Mouse (Mus musculus): ENCODE results near the gene Gm42906. TPM values are rescaled to one million over a fixed set of nuclear protein-coding genes. Genes with fewer than 3 reads are reported as not detected.

Gene Gm42906
- polyA plus RNA-seq, 2 experiments, result not detected

- Histone ChIP-seq H3K4me3 (replicated peaks; ENCODE audit: low read length) (no peak overlapping the region), H3K9ac (ENCODE audit: low read depth, low read length, severe bottlenecking) (no peak overlapping the region), H3K9me3 (ENCODE audit: control insufficient read depth, low read length) (no peaks in the 10 kb centered on the region), H3K36me3 (ENCODE audit: control insufficient read depth, insufficient read depth, low read length) (no peaks in the 10 kb centered on the region), H3K4me2 (replicated peaks; ENCODE audit: low read depth, low read length, severe bottlenecking) (no peak overlapping the region), H3K27me3 (ENCODE audit: control insufficient read depth, insufficient read depth, low read length) (no peaks in the 10 kb centered on the region), H3K27ac (replicated peaks; ENCODE audit: low read depth, low read length) (no peak overlapping the region), H3K4me1 (ENCODE audit: control insufficient read depth, insufficient read depth, low read length) (no peaks in the 10 kb centered on the region)
- no peak for DNase-seq (ENCODE audit: low spot score)
- TF ChIP-seq POLR2A (IDR thresholded peaks at IDR 0.05; ENCODE audit: borderline replicate concordance, extremely low read depth, insufficient read depth, insufficient read length), result no peak
- 75% methylated on average over 7 of the region's 7 CpGs for WGBS
- ATAC-seq (ENCODE audit: low FRiP score, low read depth), result no peak
Measured at GRCm38 (mm10) chr5:151421859-151422258, 6.1 kb downstream of the Gm42906 start.

GRCm38 (mm10) chr5:151418551-151418950 is 9.4 kb downstream of the Gm42906 start:
- DNase-seq (ENCODE audit: low spot score) (no peak), ATAC-seq (ENCODE audit: low FRiP score, low read depth) (no peak)
- H3K4me1 ChIP-seq (ENCODE audit: control insufficient read depth, insufficient read depth, low read length), result no peaks in the 10 kb centered on the region
- H3K9ac ChIP-seq (ENCODE audit: low read depth, low read length, severe bottlenecking), result no peak overlapping the region
- no peaks in the 10 kb centered on the region for H3K27me3 ChIP-seq (ENCODE audit: control insufficient read depth, insufficient read depth, low read length)
- H3K27ac ChIP-seq (replicated peaks; ENCODE audit: low read depth, low read length), result no peak overlapping the region
- no peaks in the 10 kb centered on the region for H3K36me3 ChIP-seq (ENCODE audit: control insufficient read depth, insufficient read depth, low read length)
- H3K4me3 ChIP-seq (replicated peaks; ENCODE audit: low read length), result no peak overlapping the region
- no peak overlapping the region for H3K4me2 ChIP-seq (replicated peaks; ENCODE audit: low read depth, low read length, severe bottlenecking)
- no peaks in the 10 kb centered on the region for H3K9me3 ChIP-seq (ENCODE audit: control insufficient read depth, low read length)
- no peak for TF ChIP-seq POLR2A (IDR thresholded peaks at IDR 0.05; ENCODE audit: borderline replicate concordance, extremely low read depth, insufficient read depth, insufficient read length)
- WGBS, result 91% methylated on average over 2 of the region's 2 CpGs

GRCm38 (mm10) chr5:151417421-151418038 is 10.4 kb downstream of the Gm42906 start:
- Histone ChIP-seq H3K27ac (replicated peaks; ENCODE audit: low read depth, low read length) (no peak overlapping the region), H3K4me3 (replicated peaks; ENCODE audit: low read length) (no peak overlapping the region), H3K9ac (ENCODE audit: low read depth, low read length, severe bottlenecking) (no peak overlapping the region), H3K27me3 (ENCODE audit: control insufficient read depth, insufficient read depth, low read length) (no peaks in the 10 kb centered on the region), H3K9me3 (ENCODE audit: control insufficient read depth, low read length) (no peaks in the 10 kb centered on the region), H3K4me2 (replicated peaks; ENCODE audit: low read depth, low read length, severe bottlenecking) (no peak overlapping the region), H3K36me3 (ENCODE audit: control insufficient read depth, insufficient read depth, low read length) (no peaks in the 10 kb centered on the region), H3K4me1 (ENCODE audit: control insufficient read depth, insufficient read depth, low read length) (no peaks in the 10 kb centered on the region)
- no peak for TF ChIP-seq POLR2A (IDR thresholded peaks at IDR 0.05; ENCODE audit: borderline replicate concordance, extremely low read depth, insufficient read depth, insufficient read length)
- 72% methylated on average over 2 of the region's 2 CpGs for WGBS
- DNase-seq (ENCODE audit: low spot score), result no peak
- ATAC-seq (ENCODE audit: low FRiP score, low read depth), result no peak

- H3K9me3 ChIP-seq (ENCODE audit: control insufficient read depth, low read length), result no peaks in the 10 kb centered on the region
- no peak for TF ChIP-seq POLR2A (IDR thresholded peaks at IDR 0.05; ENCODE audit: borderline replicate concordance, extremely low read depth, insufficient read depth, insufficient read length)
- no peaks in the 10 kb centered on the region for H3K27me3 ChIP-seq (ENCODE audit: control insufficient read depth, insufficient read depth, low read length)
- H3K4me2 ChIP-seq (replicated peaks; ENCODE audit: low read depth, low read length, severe bottlenecking), result no peak overlapping the region
- DNase-seq (ENCODE audit: low spot score), result no peak
- H3K4me1 ChIP-seq (ENCODE audit: control insufficient read depth, insufficient read depth, low read length), result no peaks in the 10 kb centered on the region
- no peak overlapping the region for H3K4me3 ChIP-seq (replicated peaks; ENCODE audit: low read length)
- no peaks in the 10 kb centered on the region for H3K36me3 ChIP-seq (ENCODE audit: control insufficient read depth, insufficient read depth, low read length)
- H3K27ac ChIP-seq (replicated peaks; ENCODE audit: low read depth, low read length), result no peak overlapping the region
- no peak for ATAC-seq (ENCODE audit: low FRiP score, low read depth)
- WGBS, result 21% methylated on average over 1 of the region's 1 CpGs
- H3K9ac ChIP-seq (ENCODE audit: low read depth, low read length, severe bottlenecking), result no peak overlapping the region
Measured at GRCm38 (mm10) chr5:151416988-151417387, 11.0 kb downstream of the Gm42906 start.

GRCm38 (mm10) chr5:151413617-151414016 is 14.3 kb downstream of the Gm42906 start:
- Histone ChIP-seq H3K9me3 (ENCODE audit: control insufficient read depth, low read length) (no peaks in the 10 kb centered on the region), H3K4me3 (replicated peaks; ENCODE audit: low read length) (no peak overlapping the region), H3K36me3 (ENCODE audit: control insufficient read depth, insufficient read depth, low read length) (no peaks in the 10 kb centered on the region), H3K27ac (replicated peaks; ENCODE audit: low read depth, low read length) (no peak overlapping the region), H3K4me2 (replicated peaks; ENCODE audit: low read depth, low read length, severe bottlenecking) (no peak overlapping the region), H3K9ac (ENCODE audit: low read depth, low read length, severe bottlenecking) (no peak overlapping the region), H3K27me3 (ENCODE audit: control insufficient read depth, insufficient read depth, low read length) (no peaks in the 10 kb centered on the region), H3K4me1 (ENCODE audit: control insufficient read depth, insufficient read depth, low read length) (no peaks in the 10 kb centered on the region)
- no peak for ATAC-seq (ENCODE audit: low FRiP score, low read depth)
- 77% methylated on average over 3 of the region's 3 CpGs for WGBS
- TF ChIP-seq POLR2A (IDR thresholded peaks at IDR 0.05; ENCODE audit: borderline replicate concordance, extremely low read depth, insufficient read depth, insufficient read length), result no peak
- DNase-seq (ENCODE audit: low spot score), result no peak
